Mouse (Mus musculus) ES-E14 (cell line): ENCODE data around the gene Vps8.

Experiments used
- CHD2 ChIP-seq: IDR thresholded peaks from 2 replicates; pipeline ENCODE4 v1.6.1; 2014; ENCODE audit warnings: mild to moderate bottlenecking, low read depth, low read length, inconsistent platforms
- HCFC1 ChIP-seq: IDR thresholded peaks from 2 replicates; pipeline ENCODE4 v1.6.1; 2012; ENCODE audit warnings: low read length, inconsistent platforms, borderline replicate concordance; ENCODE audit not compliant: insufficient read depth
- MAFK ChIP-seq: IDR thresholded peaks from 2 replicates; pipeline ENCODE4 v1.6.1; 2014; ENCODE audit warnings: mild to moderate bottlenecking, low read depth, low read length, inconsistent platforms; ENCODE audit not compliant: insufficient read depth
- ZC3H11A ChIP-seq: IDR thresholded peaks from 2 replicates; pipeline ENCODE4 v1.6.1; 2012; ENCODE audit warnings: low read depth, mild to moderate bottlenecking, inconsistent platforms, low read length, borderline replicate concordance
- ZNF384 ChIP-seq: IDR thresholded peaks from 2 replicates; pipeline ENCODE4 v1.6.1; 2012; ENCODE audit warnings: low read depth, low read length, inconsistent platforms

DNA sequence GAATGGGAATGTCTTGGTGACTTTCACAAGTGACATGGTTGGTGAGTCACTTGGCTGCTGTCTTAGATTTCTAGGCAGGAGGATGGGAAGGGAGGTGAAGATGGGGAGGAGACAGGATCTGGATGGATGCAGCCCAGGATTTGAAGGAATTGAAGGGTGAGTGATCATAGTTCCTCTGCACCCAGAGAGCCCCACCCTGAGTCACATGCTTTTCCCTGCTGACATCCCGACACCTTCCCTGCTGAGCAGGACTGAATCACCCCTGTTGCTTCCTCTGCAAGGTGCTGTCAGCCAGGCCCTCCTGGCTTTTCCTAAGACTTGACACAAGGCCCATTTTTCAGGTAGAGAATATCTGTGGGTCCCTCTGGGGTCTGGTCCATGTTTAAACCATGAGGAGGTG is 41.4 kb upstream of the Vps8 start:
- TF ChIP-seq CHD2, result no peak
- TF ChIP-seq HCFC1, result no peak
- no peak for TF ChIP-seq ZNF384
- no peak for TF ChIP-seq ZC3H11A
- no peak for TF ChIP-seq MAFK
